Mouse (Mus musculus): ENCODE results near the gene Zfp808. TPM values are rescaled to one million over a fixed set of nuclear protein-coding genes. Genes with fewer than 3 reads are reported as not detected.

Gene Zfp808
- polyA plus RNA-seq (2014; fragmentation: Illumina TruSeq; extraction: RNeasy Lipid Tissue Mini Kit (QIAGEN cat#74804); ENCODE audit: low read depth, low replicate concordance) = 1.2 TPM

GRCm38 (mm10) chr13:62129432-62130171 is at the start of gene Zfp808:
Gene Zfp808 (plus strand): TSS chr13:62129886.

Measured in liver, adult 10 weeks (tissue).